Mouse (Mus musculus): ENCODE measurements at regions not wholly inside any gene's neighbourhood (a gene's known extent, or its start where the extent isn't known, plus 50 kb on each side); places are given as distances from the start of the nearest gene placed in this dataset.

- no peak for DNase-seq
Observed at GRCm38 (mm10) chr19:14664096-14664586, 66.3 kb upstream of the Tle4 start.

GRCm38 (mm10) chr19:14663350-14663749 is 65.5 kb upstream of the Tle4 start:
- DNase-seq, result no peak

DNA sequence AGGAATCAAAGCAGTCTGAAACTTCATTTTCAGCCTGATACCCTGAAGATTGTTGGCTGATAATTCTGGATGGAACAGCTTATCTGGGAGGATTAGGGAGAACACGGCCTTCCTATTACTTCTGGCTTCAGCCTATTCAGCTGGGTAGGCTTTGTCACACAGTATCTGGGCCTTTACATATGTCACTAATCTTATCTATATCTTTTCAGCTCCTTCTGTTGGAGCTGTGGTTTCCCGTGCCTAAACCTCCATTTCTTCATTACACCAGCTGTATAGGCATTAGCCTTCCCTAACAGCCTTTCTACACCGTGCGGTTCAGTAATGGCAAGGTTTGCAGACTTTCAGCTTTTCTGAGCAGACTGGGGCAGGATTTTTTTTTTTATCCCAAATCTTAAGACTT is 61.9 kb upstream of the Tle4 start:
- DNase-seq, result no peak

DNA sequence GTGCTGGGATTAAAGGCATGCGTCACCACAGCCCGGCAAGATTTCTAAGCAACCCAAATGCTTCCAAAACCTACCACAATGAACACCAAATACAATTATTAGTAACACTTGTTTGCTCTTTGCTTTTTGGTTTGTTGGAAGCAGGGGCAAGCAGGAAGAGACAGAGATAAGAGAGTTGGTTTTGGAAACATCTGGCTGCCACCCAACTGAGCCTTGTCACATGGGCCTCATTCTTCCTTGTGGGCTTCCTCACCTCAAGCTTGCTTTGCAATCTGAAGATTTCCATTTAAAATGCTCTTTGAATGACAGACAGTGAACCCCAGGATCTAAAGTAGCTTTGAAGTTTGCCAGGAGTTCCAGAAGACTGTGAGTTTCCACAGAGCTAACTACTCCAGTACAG is 60.6 kb upstream of the Tle4 start:
- no peak for DNase-seq

GRCm38 (mm10) chr19:14656022-14656388 is 58.2 kb upstream of the Tle4 start:
- no peak for DNase-seq

DNA sequence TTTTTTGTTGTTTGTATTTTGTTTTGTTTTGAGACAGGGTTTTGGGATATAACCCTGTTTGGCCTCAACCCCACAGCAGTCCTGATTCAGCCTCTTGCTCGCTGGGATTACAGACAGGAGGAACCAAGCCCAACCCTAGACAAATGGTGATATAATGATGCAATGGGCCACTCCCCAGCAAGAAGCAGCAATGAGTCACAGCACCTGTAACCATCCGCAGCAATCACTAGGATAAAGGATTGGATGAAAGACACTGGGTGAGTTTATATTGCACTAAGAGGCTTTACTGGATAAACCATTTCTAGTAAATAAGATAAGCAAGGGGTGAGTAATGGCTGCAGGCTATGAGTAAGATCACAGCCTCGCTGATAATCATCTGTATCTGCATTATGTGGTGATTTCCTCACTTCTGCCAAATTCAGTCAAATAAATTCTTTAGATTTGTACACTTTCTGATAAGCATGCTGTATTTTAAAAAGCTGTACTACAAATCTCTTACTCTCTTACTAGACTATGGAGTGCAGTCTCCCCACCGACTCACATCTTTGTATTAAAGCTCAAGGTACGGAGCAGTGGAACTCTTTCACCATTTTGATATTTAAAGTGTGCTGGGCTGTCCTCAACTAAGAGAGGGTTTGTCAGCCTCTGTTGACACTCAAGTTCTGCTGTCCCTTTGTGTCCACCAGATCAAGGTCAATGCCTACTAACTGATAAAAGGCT is 57.6 kb upstream of the Tle4 start:
- DNase-seq, result no peak
